35 mouse cellular contexts compared by ENCODE assay signal in genomic region chrX:56710522-56710921, GRCm38 (mm10). TPM values are rescaled to one million over a fixed set of nuclear protein-coding genes. Genes with fewer than 3 reads are reported as not detected.
"Had no signal": no experiment of that assay in that cellular context is flagged by ENCODE, and none has a peak within 500 bp of the region (broad histone marks: within the 10 kb centered on the region; RNA-seq: fewer than 3 reads in every experiment).

No protein-coding gene starts in this region.

- DNase-seq: heart, adult 2 months; heart, postnatal 10 days; heart, postnatal 14 days; heart, postnatal 36 days; heart, postnatal 4 days; kidney, adult 11 months; kidney, adult 18-20 months; kidney, adult 2 months; kidney, adult 8-10 months; kidney, adult 9 months; kidney, postnatal 10 days; kidney, postnatal 14 days; kidney, postnatal 25 days; kidney, postnatal 36 days; kidney, postnatal 4 days; layer of hippocampus, adult 9-11 months had no signal

- ATAC-seq: hindbrain, embryonic 16.5 days; hindbrain, postnatal 0 days; inflammation-experienced regulatory T-cells, adult 6 months; intestine, embryonic 15.5 days; intestine, embryonic 16.5 days; intestine, postnatal 0 days had no signal

- H3K4me2 ChIP-seq: heart, embryonic 11.5 days; heart, embryonic 12.5 days; heart, embryonic 13.5 days; heart, embryonic 15.5 days; hindbrain, embryonic 12.5 days; hindbrain, embryonic 13.5 days; hindbrain, embryonic 14.5 days; hindbrain, embryonic 15.5 days; intestine, embryonic 15.5 days; kidney, embryonic 15.5 days had no signal

- H3K27me3 ChIP-seq: heart, embryonic 12.5 days; heart, embryonic 13.5 days; heart, embryonic 15.5 days; hindbrain, embryonic 12.5 days; hindbrain, embryonic 13.5 days; hindbrain, embryonic 15.5 days; intestine, embryonic 15.5 days had no signal

- H3K36me3 ChIP-seq: heart, embryonic 10.5 days; heart, embryonic 12.5 days; heart, embryonic 13.5 days; heart, embryonic 15.5 days; hindbrain, embryonic 10.5 days; hindbrain, embryonic 12.5 days; hindbrain, embryonic 13.5 days; hindbrain, embryonic 15.5 days; intestine, embryonic 15.5 days; kidney, embryonic 15.5 days had no signal

- H3K4me3 ChIP-seq: heart, adult 2 months; heart, embryonic 10.5 days; heart, embryonic 12.5 days; heart, embryonic 13.5 days; heart, embryonic 15.5 days; hindbrain, embryonic 10.5 days; hindbrain, embryonic 12.5 days; hindbrain, embryonic 13.5 days; hindbrain, embryonic 15.5 days; intestine, embryonic 15.5 days; kidney, embryonic 15.5 days; layer of hippocampus, adult 2 months had no signal

- H3K9me3 ChIP-seq: heart, embryonic 10.5 days; heart, embryonic 12.5 days; heart, embryonic 13.5 days; heart, embryonic 15.5 days; hindbrain, embryonic 10.5 days; hindbrain, embryonic 12.5 days; hindbrain, embryonic 13.5 days; hindbrain, embryonic 15.5 days; intestine, embryonic 15.5 days; kidney, embryonic 15.5 days had no signal

- H3K4me1 ChIP-seq: heart, embryonic 10.5 days; heart, embryonic 12.5 days; heart, embryonic 13.5 days; heart, embryonic 15.5 days; hindbrain, embryonic 10.5 days; hindbrain, embryonic 12.5 days; hindbrain, embryonic 13.5 days; hindbrain, embryonic 15.5 days; intestine, embryonic 15.5 days; kidney, embryonic 15.5 days had no signal

- H3K27ac ChIP-seq: heart, adult 2 months; heart, embryonic 10.5 days; heart, embryonic 13.5 days; heart, embryonic 15.5 days; hindbrain, embryonic 10.5 days; hindbrain, embryonic 12.5 days; hindbrain, embryonic 13.5 days; hindbrain, embryonic 14.5 days; hindbrain, embryonic 15.5 days; hindbrain, postnatal 0 days; intestine, embryonic 15.5 days; kidney, embryonic 15.5 days; kidney, postnatal 0 days; layer of hippocampus, adult 2 months had no signal

- H3K9ac ChIP-seq: heart, embryonic 12.5 days; heart, embryonic 13.5 days; heart, embryonic 15.5 days; hindbrain, embryonic 12.5 days; hindbrain, embryonic 13.5 days; hindbrain, embryonic 14.5 days; hindbrain, embryonic 15.5 days; intestine, embryonic 15.5 days; kidney, embryonic 15.5 days had no signal

RNA-seq across cellular contexts. Expression of gene Fhl1, which starts 21.1 kb away (rescaled TPM):
- polyA plus RNA-seq: inflammation-experienced regulatory T-cells, adult 6 months had no signal
